Mouse (Mus musculus) common myeloid progenitor, adult 5-6 weeks (primary cell): Measurements from ENCODE around the gene Setdb1. TPM values are rescaled to one million over a fixed set of nuclear protein-coding genes. Genes with fewer than 3 reads are reported as not detected.

ENCODE experiments used
- ATAC-seq: replicated peaks from 2 replicates; pipeline ENCODE4 v1.8.0; 2016; ENCODE audit warnings: low read depth, mild to moderate bottlenecking, moderate TSS enrichment, inconsistent platforms; ENCODE audit not compliant: poor library complexity, severe bottlenecking
- total RNA-seq: library from RNA; stranded (forward); fragments of 200-1000, 187-1606 nt; gene quantifications from 2 replicates; pipeline ENCODE4 v1.2.3, GENCODE M21; 2017

Setdb1 gene
- total RNA-seq, 1 experiment from 2014 or later, result 44.9 TPM

DNA sequence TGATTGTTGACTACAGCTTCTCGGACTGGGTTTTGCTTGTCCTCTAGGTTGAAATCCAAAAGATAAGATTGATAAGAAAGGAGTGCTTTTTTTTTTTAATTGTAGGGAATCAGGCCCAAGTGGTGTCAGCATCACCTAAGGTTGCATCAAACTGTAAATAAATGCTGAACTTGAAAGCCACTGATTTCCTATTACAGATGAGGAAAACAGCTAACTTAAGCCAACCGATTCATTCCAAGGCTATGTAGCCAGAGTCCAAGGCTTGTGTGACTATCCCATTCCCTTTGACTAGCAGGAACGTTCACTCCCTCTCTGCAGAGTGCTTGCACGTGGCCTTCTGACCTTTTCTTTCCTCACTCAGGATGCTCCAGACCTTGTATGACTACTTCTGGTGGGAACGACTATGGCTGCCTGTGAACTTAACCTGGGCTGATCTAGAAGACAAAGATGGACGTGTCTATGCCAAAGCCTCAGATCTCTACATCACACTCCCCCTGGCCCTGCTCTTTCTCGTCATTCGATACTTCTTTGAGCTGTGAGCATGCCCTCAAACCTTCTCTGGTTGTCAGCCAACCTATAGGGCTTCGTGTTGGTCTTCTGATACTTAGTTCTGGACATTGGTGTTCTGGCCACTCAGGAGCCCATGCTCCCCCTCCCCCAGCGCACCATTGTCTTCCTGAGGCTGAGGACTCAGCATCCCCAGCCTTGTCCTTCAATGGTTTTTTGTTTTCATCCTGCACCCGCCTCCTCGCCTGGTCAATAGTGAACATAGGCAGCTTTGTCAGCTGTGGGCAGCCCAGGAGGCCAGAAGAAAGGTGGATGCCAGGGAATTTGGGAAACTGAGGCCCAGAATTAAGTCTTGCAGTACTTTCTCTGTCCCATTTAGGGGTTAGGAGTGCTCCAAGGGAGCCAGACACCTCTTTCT is 37.0 kb downstream of the Setdb1 start:
- no peak for ATAC-seq

- no peak for ATAC-seq
Observed at GRCm38 (mm10) chr3:95319110-95319509, 37.9 kb downstream of the Setdb1 start.

GRCm38 (mm10) chr3:95318548-95318947 is 38.5 kb downstream of the Setdb1 start:
- ATAC-seq, result peak; percentile 22; the same call in 1 of the 2 replicates

GRCm38 (mm10) chr3:95317414-95318080 is 39.5 kb downstream of the Setdb1 start:
- peak; percentile 22; the same call in 1 of the 2 replicates for ATAC-seq

DNA sequence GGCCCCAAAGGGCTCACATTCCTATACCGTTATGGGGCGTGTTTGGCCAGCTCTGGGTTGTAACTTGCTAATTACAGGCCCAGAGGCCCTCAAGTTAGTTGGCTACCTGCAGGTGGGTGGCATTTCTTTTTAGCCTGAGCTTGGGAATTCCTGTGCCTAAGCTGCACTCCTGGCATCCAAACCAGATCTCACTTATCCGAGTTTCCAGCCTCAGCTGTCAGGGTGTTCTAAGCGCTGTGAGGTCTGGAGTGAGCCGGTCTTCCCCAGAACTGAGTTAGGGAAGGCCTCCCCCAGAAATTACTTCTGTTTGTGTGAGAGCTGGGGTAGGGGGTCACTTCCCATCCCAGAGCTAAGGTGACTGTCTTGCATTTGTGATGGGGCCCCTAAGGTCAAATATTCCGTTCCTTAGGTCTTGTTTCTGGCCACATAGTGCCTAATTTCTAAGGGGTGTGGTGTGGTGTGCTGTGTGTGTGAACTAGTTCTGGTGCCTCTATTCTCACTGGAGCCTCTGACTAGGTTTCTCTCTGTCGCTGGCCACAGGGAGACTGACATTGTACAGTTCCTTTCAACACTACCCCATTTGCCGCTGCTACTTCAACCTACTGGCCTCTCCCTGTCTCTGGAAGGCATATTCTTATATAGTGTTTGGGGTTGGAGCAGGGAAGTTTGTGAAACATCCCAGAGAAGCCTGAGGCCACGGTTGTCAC is 41.0 kb downstream of the Setdb1 start:
- no peak for ATAC-seq

GRCm38 (mm10) chr3:95315094-95315843 is 41.7 kb downstream of the Setdb1 start:
- ATAC-seq, result peak; percentile 57

- no peak for ATAC-seq
Observed at GRCm38 (mm10) chr3:95314486-95315093, 42.4 kb downstream of the Setdb1 start, which contains the start of gene Cers2. Gene Cers2, plus strand, starts transcription at chr3:95314791.

DNA sequence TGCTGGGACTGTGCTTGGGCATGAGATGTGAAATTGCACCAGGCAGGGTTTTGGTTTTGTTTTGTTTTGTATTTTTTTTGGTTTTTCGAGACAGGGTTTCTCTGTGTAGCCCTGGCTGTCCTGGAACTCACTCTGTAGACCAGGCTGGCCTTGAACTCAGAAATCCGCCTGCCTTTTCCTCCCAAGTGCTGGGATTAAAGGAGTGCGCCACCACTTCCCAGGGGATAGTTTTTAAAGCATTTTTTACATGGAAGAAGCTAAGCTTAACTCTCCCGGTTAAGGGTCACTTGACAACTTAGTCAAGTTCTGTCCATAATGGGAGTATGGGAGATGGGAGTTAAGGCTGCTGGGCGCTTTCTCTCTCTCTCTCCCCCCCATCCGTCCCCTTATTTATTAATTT is 42.9 kb downstream of the Setdb1 start:
- no peak for ATAC-seq

GRCm38 (mm10) chr3:95313476-95313875 is 43.5 kb downstream of the Setdb1 start:
- no peak for ATAC-seq

DNA sequence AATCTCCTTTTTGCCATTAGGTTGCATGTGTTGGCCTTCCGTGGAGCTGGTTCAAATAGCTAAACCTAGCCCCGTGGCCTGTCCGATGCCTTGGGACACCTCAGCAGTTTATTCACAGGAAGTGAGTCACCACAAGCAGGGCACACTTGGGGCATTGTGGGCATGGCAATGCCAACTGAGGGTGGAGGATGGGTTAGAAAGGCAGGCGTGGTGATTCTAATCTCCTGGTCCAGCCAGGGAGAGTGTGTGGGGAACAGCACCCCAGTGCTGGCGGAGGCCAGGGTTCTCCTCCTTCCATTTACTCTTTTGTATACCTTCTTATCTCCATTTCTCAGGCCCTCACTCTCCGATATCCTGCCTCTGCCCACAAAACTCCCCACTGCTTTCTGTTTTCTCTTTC is 44.4 kb downstream of the Setdb1 start:
- ATAC-seq, result peak; percentile 72

GRCm38 (mm10) chr3:95310968-95311882 is 45.8 kb downstream of the Setdb1 start:
- ATAC-seq, result peak; percentile 33

DNA sequence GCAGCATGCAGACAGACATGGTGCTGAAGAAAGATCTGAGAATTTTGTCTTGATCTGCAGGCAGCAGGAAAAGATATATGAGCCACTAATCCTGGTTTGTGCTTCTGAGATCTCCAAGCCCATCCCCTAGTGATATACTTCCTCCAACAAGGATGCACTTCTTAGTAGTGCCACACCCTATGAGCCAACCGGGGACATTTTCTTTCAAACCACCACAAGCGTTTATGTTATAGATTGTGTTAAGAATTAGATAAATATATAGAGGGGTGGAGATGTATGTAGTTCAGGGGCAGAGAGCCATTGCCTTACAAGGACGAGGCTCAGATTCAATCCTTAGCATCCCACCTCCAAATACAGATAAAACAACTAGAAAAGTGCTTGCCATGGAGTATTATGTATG is 46.5 kb downstream of the Setdb1 start:
- ATAC-seq, result no peak

- no peak for ATAC-seq
Observed at GRCm38 (mm10) chr3:95307100-95307499, 49.9 kb downstream of the Setdb1 start, which contains the start of gene Anxa9. Gene Anxa9, minus strand, starts transcription at chr3:95307176.

- no peak for ATAC-seq
Observed at GRCm38 (mm10) chr3:95306244-95306643, 50.8 kb downstream of the Setdb1 start.

- no peak for ATAC-seq
Observed at GRCm38 (mm10) chr3:95301204-95301796, 55.7 kb downstream of the Setdb1 start.

GRCm38 (mm10) chr3:95298018-95298417 is 59.0 kb downstream of the Setdb1 start:
- no peak for ATAC-seq

- ATAC-seq, result peak; percentile 23; the same call in 1 of the 2 replicates
Observed at GRCm38 (mm10) chr3:95296103-95296469, 60.9 kb downstream of the Setdb1 start.
